Mouse (Mus musculus) forebrain, embryonic 12.5 days (tissue): ENCODE data around the gene Ugt1a6b. TPM values are rescaled to one million over a fixed set of nuclear protein-coding genes. Genes with fewer than 3 reads are reported as not detected.

Experiments used
- ATAC-seq: fragments of 200-750 bp; cut with Nextera tagmentation; 2 replicates; pipeline ENCODE4 v1.8.0; 2017; ENCODE audit warnings: moderate TSS enrichment; ENCODE audit not compliant: low FRiP score
- H3K27ac ChIP-seq: fragments of 300-500 bp; sonication (generic); 2 replicates; pipeline ENCODE4 v1.5.1; 2016; ENCODE audit warnings: mild to moderate bottlenecking
- H3K27me3 ChIP-seq: fragments of 300-500 bp; sonication (generic); 2 replicates; pipeline ENCODE4 v1.6.1; 2016; ENCODE audit warnings: mild to moderate bottlenecking
- H3K36me3 ChIP-seq: fragments of 300-500 bp; sonication (generic); replicated peaks from 2 replicates; pipeline ENCODE4 v1.6.1; 2016; ENCODE audit warnings: mild to moderate bottlenecking
- H3K4me1 ChIP-seq: fragments of 300-500 bp; sonication (generic); 2 replicates; pipeline ENCODE4 v1.6.1; 2016
- H3K4me2 ChIP-seq: fragments of 300-500 bp; sonication (generic); 2 replicates; pipeline ENCODE4 v1.6.1; 2016; ENCODE audit warnings: mild to moderate bottlenecking, moderate library complexity
- H3K4me3 ChIP-seq: fragments of 300-500 bp; sonication (generic); replicated peaks from 2 replicates; pipeline ENCODE4 v1.5.1; 2016; ENCODE audit warnings: mild to moderate bottlenecking
- H3K9ac ChIP-seq: fragments of 300-500 bp; sonication (generic); 2 replicates; pipeline ENCODE4 v1.6.1; 2016; ENCODE audit warnings: mild to moderate bottlenecking
- H3K9me3 ChIP-seq: fragments of 300-500 bp; sonication (generic); 2 replicates; pipeline ENCODE4 v1.6.1; 2016
- WGBS: fragments of 180-500 bp; shearing (Covaris S2); methylation state at CpG from one replicate; pipeline ENCODE4 v1.1.7; 2016; 5-methylcytosine and 5-hydroxymethylcytosine counted together
- polyA plus RNA-seq: library from polyadenylated mRNA; unstranded; fragments of >200 nt; fragmentation: Nextera tagmentation; extraction: Ambion mirVana; gene quantifications from 2 replicates; pipeline ENCODE4 v1.2.1, GENCODE M21; 2016

Ugt1a6b gene
- polyA plus RNA-seq, 1 experiment from 2014 or later: 0.19 TPM

- no peaks in the 10 kb centered on the region for H3K36me3 ChIP-seq
- peaks cover 100% of the 10 kb centered on the region for H3K9me3 ChIP-seq
- H3K27me3 ChIP-seq: no peaks in the 10 kb centered on the region
- no peak overlapping the region for H3K4me2 ChIP-seq
- ATAC-seq: no peak
- no peak overlapping the region for H3K27ac ChIP-seq
- H3K4me3 ChIP-seq: no peak overlapping the region
- H3K4me1 ChIP-seq: no peaks in the 10 kb centered on the region
- WGBS: 75% methylated on average over 6 of the region's 6 CpGs
- no peak overlapping the region for H3K9ac ChIP-seq
Observed at GRCm38 (mm10) chr1:88230981-88231802, 128.1 kb downstream of the Ugt1a6b start.

- Histone ChIP-seq H3K36me3 (no peaks in the 10 kb centered on the region), H3K9me3 (peaks cover 97% of the 10 kb centered on the region), H3K27ac (no peak overlapping the region), H3K4me1 (no peaks in the 10 kb centered on the region), H3K9ac (no peak overlapping the region), H3K27me3 (no peaks in the 10 kb centered on the region), H3K4me3 (no peak overlapping the region), H3K4me2 (no peak overlapping the region)
- no peak for ATAC-seq
- WGBS: 69% methylated on average over 7 of the region's 7 CpGs
Observed at GRCm38 (mm10) chr1:88231803-88232499, 128.9 kb downstream of the Ugt1a6b start.

DNA sequence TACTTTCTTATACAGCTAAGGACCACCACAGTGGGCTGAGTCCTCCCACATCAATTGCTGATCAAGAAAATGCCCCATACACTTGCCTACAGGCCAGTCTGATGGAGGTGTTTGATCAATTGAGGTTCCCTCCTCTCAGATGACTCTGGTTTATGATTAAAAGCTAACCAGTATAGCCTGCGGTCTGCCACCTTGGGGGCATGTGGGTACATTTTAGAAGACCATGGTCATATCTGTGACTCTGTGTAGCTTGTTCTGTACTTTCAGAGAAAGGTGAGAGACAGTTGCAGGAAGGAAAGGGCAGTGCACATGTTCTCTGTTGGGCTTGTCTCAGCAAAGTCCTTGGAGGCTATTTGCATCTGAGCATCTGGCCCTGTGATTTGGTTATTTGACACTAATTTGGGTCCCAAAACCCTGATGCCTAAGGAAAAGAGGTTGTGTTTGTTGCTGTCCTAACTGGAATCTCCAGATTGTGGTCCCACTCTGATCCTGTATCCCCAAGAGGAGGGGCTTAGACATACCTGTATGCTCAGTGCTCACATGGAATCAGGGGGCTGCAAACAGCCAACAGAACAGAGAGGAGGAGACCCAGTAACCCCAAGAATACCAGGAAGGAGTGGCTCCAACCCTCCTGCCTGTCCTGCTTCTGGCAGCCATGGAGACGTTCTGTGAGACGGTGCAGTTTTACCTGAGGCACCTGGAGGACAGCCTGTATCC lies 129.8 kb downstream of the Ugt1a6b start:
- no peak overlapping the region for H3K4me3 ChIP-seq
- H3K9me3 ChIP-seq: peaks cover 97% of the 10 kb centered on the region
- no peaks in the 10 kb centered on the region for H3K4me1 ChIP-seq
- WGBS: 58% methylated on average over 3 of the region's 3 CpGs
- no peak for ATAC-seq
- H3K4me2 ChIP-seq: no peak overlapping the region
- H3K9ac ChIP-seq: no peak overlapping the region
- no peaks in the 10 kb centered on the region for H3K27me3 ChIP-seq
- H3K36me3 ChIP-seq: no peaks in the 10 kb centered on the region
- no peak overlapping the region for H3K27ac ChIP-seq

GRCm38 (mm10) chr1:88233421-88234247 lies 130.6 kb downstream of the Ugt1a6b start:
- H3K27me3 ChIP-seq: no peaks in the 10 kb centered on the region

DNA sequence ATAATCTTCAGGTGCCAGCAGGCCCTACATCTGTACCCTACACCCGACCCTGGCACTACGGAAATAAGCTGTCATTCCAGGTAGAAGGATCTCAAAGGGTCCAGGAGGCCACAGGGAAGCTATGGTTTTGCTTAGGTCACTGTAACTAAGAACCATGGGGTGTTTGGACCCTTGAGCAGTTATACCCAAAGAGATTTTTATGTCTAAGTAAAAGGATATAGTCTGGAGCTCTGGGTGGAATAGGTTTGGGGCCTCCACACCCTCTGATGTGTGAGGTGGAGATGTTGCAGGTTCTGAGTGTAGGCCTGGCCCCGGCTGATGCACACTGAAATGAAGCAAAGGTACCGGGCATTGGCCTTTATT lies 131.2 kb downstream of the Ugt1a6b start:
- peaks cover 97% of the 10 kb centered on the region for H3K9me3 ChIP-seq
- no peak overlapping the region for H3K27ac ChIP-seq
- H3K4me2 ChIP-seq: no peak overlapping the region
- 63% methylated on average over 4 of the region's 4 CpGs for WGBS
- ATAC-seq: no peak
- H3K4me1 ChIP-seq: no peaks in the 10 kb centered on the region
- no peaks in the 10 kb centered on the region for H3K36me3 ChIP-seq
- no peak overlapping the region for H3K9ac ChIP-seq
- no peak overlapping the region for H3K4me3 ChIP-seq
- no peaks in the 10 kb centered on the region for H3K27me3 ChIP-seq

More at GRCm38 (mm10) chr1:88233421-88234247, 130.6 kb downstream of the Ugt1a6b start:
- 67% methylated on average over 14 of the region's 14 CpGs for WGBS
- Histone ChIP-seq H3K9me3 (peaks cover 97% of the 10 kb centered on the region), H3K4me1 (no peaks in the 10 kb centered on the region), H3K4me3 (no peak overlapping the region), H3K4me2 (no peak overlapping the region), H3K9ac (no peak overlapping the region), H3K27ac (no peak overlapping the region), H3K36me3 (no peaks in the 10 kb centered on the region)
- no peak for ATAC-seq

- H3K9me3 ChIP-seq: peaks cover 97% of the 10 kb centered on the region
- no peak overlapping the region for H3K9ac ChIP-seq
- no peak overlapping the region for H3K27ac ChIP-seq
- H3K4me2 ChIP-seq: no peak overlapping the region
- no peaks in the 10 kb centered on the region for H3K4me1 ChIP-seq
- no peaks in the 10 kb centered on the region for H3K36me3 ChIP-seq
- no peak for ATAC-seq
- H3K4me3 ChIP-seq: no peak overlapping the region
- H3K27me3 ChIP-seq: no peaks in the 10 kb centered on the region
- 44% methylated on average over 5 of the region's 5 CpGs for WGBS
Observed at GRCm38 (mm10) chr1:88234646-88235045, 131.6 kb downstream of the Ugt1a6b start.

GRCm38 (mm10) chr1:88235046-88235893 lies 132.2 kb downstream of the Ugt1a6b start:
- no peak for ATAC-seq
- no peaks in the 10 kb centered on the region for H3K36me3 ChIP-seq
- no peak overlapping the region for H3K4me2 ChIP-seq
- H3K9ac ChIP-seq: no peak overlapping the region
- no peak overlapping the region for H3K27ac ChIP-seq
- no peaks in the 10 kb centered on the region for H3K27me3 ChIP-seq
- peaks cover 97% of the 10 kb centered on the region for H3K9me3 ChIP-seq
- no peaks in the 10 kb centered on the region for H3K4me1 ChIP-seq
- H3K4me3 ChIP-seq: no peak overlapping the region
- WGBS: 64% methylated on average over 11 of the region's 11 CpGs

GRCm38 (mm10) chr1:88235894-88236415 lies 132.9 kb downstream of the Ugt1a6b start:
- Histone ChIP-seq H3K9ac (no peak overlapping the region), H3K4me2 (no peak overlapping the region), H3K4me1 (no peaks in the 10 kb centered on the region), H3K36me3 (no peaks in the 10 kb centered on the region), H3K4me3 (no peak overlapping the region), H3K27me3 (no peaks in the 10 kb centered on the region), H3K9me3 (peaks cover 97% of the 10 kb centered on the region), H3K27ac (no peak overlapping the region)
- 68% methylated on average over 4 of the region's 4 CpGs for WGBS
- ATAC-seq: no peak

- no peak overlapping the region for H3K4me3 ChIP-seq
- ATAC-seq: no peak
- H3K4me2 ChIP-seq: no peak overlapping the region
- 79% methylated on average over 5 of the region's 5 CpGs for WGBS
- no peaks in the 10 kb centered on the region for H3K4me1 ChIP-seq
- no peak overlapping the region for H3K27ac ChIP-seq
- peaks cover 96% of the 10 kb centered on the region for H3K9me3 ChIP-seq
- no peak overlapping the region for H3K9ac ChIP-seq
- no peaks in the 10 kb centered on the region for H3K36me3 ChIP-seq
- no peaks in the 10 kb centered on the region for H3K27me3 ChIP-seq
Observed at GRCm38 (mm10) chr1:88237311-88237710, 134.3 kb downstream of the Ugt1a6b start.

- 77% methylated on average over 6 of the region's 6 CpGs for WGBS
- H3K27ac ChIP-seq: no peak overlapping the region
- H3K9ac ChIP-seq: no peak overlapping the region
- no peak overlapping the region for H3K4me3 ChIP-seq
- no peaks in the 10 kb centered on the region for H3K4me1 ChIP-seq
- H3K4me2 ChIP-seq: no peak overlapping the region
- ATAC-seq: no peak
- peaks cover 93% of the 10 kb centered on the region for H3K9me3 ChIP-seq
- H3K27me3 ChIP-seq: no peaks in the 10 kb centered on the region
- no peaks in the 10 kb centered on the region for H3K36me3 ChIP-seq
Observed at GRCm38 (mm10) chr1:88238771-88239170, 135.7 kb downstream of the Ugt1a6b start.

DNA sequence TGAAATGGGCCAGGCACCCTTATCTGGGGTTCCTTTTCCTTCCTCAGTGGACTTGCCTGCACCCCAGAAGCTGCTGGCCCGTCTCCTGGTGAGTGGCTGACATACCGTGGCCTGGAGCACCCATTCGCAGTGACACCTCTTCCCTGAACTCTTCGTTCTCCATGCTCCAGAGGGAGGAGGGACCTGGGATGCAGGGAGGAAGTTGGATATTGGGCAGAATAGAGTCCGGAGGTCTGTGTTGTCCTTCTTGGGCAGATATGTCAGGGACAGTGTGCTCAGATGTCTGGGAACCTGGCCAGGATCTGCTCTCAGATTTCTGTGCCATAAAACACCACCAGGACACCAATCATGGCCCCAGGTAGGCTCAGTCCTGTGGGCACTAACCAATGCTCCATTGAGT lies 137.0 kb downstream of the Ugt1a6b start:
- Histone ChIP-seq H3K9me3 (peaks cover 93% of the 10 kb centered on the region), H3K4me2 (no peak overlapping the region), H3K4me1 (no peaks in the 10 kb centered on the region), H3K4me3 (no peak overlapping the region), H3K9ac (no peak overlapping the region), H3K36me3 (no peaks in the 10 kb centered on the region), H3K27me3 (no peaks in the 10 kb centered on the region), H3K27ac (no peak overlapping the region)
- ATAC-seq: no peak
- 72% methylated on average over 5 of the region's 5 CpGs for WGBS
